Mouse (Mus musculus) intestine, embryonic 14.5 days (tissue): ENCODE data around the gene Cebpb. TPM values are rescaled to one million over a fixed set of nuclear protein-coding genes. Genes with fewer than 3 reads are reported as not detected.

Source experiments
- ATAC-seq: fragments of 200-750 bp; cut with Nextera tagmentation; replicated peaks from 2 replicates; pipeline ENCODE4 v1.8.0; 2017; ENCODE audit warnings: low read depth, moderate number of reproducible peaks, moderate TSS enrichment, moderate library complexity; ENCODE audit not compliant: low FRiP score, low TSS enrichment
- DNase-seq: peaks from one replicate; pipeline ENCODE4 v3.0.0-alpha.2; 2018; ENCODE audit warnings: low spot score
- H3K27ac ChIP-seq: fragments of 300-500 bp; sonication (generic); 2 replicates; pipeline ENCODE4 v1.5.1; 2014; ENCODE audit warnings: low read depth, mild to moderate bottlenecking, control low read depth
- H3K27me3 ChIP-seq: fragments of 300-500 bp; sonication (generic); replicated peaks from 2 replicates; pipeline ENCODE4 v1.6.1; 2014; ENCODE audit warnings: low read length, control low read depth; ENCODE audit not compliant: control insufficient read depth, insufficient read depth
- H3K36me3 ChIP-seq: fragments of 300-500 bp; sonication (generic); 2 replicates; pipeline ENCODE4 v1.6.1; 2014; ENCODE audit warnings: low read length, control low read depth; ENCODE audit not compliant: control insufficient read depth, insufficient read depth
- H3K4me1 ChIP-seq: fragments of 300-500 bp; sonication (generic); replicated peaks from 2 replicates; pipeline ENCODE4 v1.6.1; 2014; ENCODE audit warnings: low read length, control low read depth, mixed read lengths; ENCODE audit not compliant: control insufficient read depth, insufficient read depth
- H3K4me2 ChIP-seq: fragments of 300-500 bp; sonication (generic); 2 replicates; pipeline ENCODE4 v1.6.1; 2014; ENCODE audit warnings: low read length
- H3K4me3 ChIP-seq: fragments of 300-500 bp; sonication (generic); 2 replicates; pipeline ENCODE4 v1.5.1; 2014; ENCODE audit warnings: low read depth, low read length, control low read depth, mixed read lengths
- H3K9ac ChIP-seq: fragments of 300-500 bp; sonication (generic); 2 replicates; pipeline ENCODE4 v1.6.1; 2014; ENCODE audit warnings: mild to moderate bottlenecking, low read length
- H3K9me3 ChIP-seq: fragments of 300-500 bp; sonication (generic); 2 replicates; pipeline ENCODE4 v1.6.1; 2016; ENCODE audit warnings: low read length, control low read depth; ENCODE audit not compliant: control insufficient read depth
- WGBS: fragments of 180-500 bp; shearing (Covaris S2); extraction: QIAGEN DNeasy Blood & Tissue Kit; methylation state at CpG from one replicate; pipeline ENCODE4 v1.1.7; 2014; 5-methylcytosine and 5-hydroxymethylcytosine counted together
- polyA plus RNA-seq: library from polyadenylated mRNA; unstranded; fragments of >200 nt; fragmentation: Nextera tagmentation; extraction: Ambion mirVana; gene quantifications from 2 replicates; pipeline ENCODE4 v1.2.1, GENCODE M21; 2014

Cebpb gene
- polyA plus RNA-seq, 1 experiment from 2014 or later = 12.4 TPM

GRCm38 (mm10) chr2:167692831-167693230 lies 4.1 kb downstream of the Cebpb start:
- ATAC-seq (no peak), DNase-seq (no peak)
- 0 out of 2 replicates have a peak, but pooled peaks cover 2% of the 10 kb centered on the region for H3K27me3 ChIP-seq
- 67% methylated on average over 3 of the region's 3 CpGs for WGBS
- H3K4me1 ChIP-seq = peaks cover 16% of the 10 kb centered on the region
- no peak overlapping the region for H3K4me3 ChIP-seq
- no peak overlapping the region for H3K27ac ChIP-seq
- no peaks in the 10 kb centered on the region for H3K9me3 ChIP-seq
- H3K9ac ChIP-seq = no peak overlapping the region
- no peaks in the 10 kb centered on the region for H3K36me3 ChIP-seq
- H3K4me2 ChIP-seq = no peak overlapping the region

GRCm38 (mm10) chr2:167693540-167693939 lies 4.8 kb downstream of the Cebpb start:
- WGBS = 88% methylated on average over 2 of the region's 2 CpGs

GRCm38 (mm10) chr2:167694244-167694643 lies 5.5 kb downstream of the Cebpb start:
- Histone ChIP-seq H3K36me3 (no peaks in the 10 kb centered on the region), H3K4me2 (no peak overlapping the region)
- no peak for DNase-seq

More at GRCm38 (mm10) chr2:167693540-167693939, 4.8 kb downstream of the Cebpb start:
- Histone ChIP-seq H3K36me3 (no peaks in the 10 kb centered on the region), H3K4me2 (no peak overlapping the region), H3K9me3 (no peaks in the 10 kb centered on the region), H3K9ac (no peak overlapping the region), H3K4me1 (peaks cover 14% of the 10 kb centered on the region), H3K27ac (no peak overlapping the region), H3K4me3 (no peak overlapping the region), H3K27me3 (0 out of 2 replicates have a peak, but pooled peaks cover 2% of the 10 kb centered on the region)
- ATAC-seq (no peak), DNase-seq (no peak)

GRCm38 (mm10) chr2:167694963-167695362 lies 6.2 kb downstream of the Cebpb start:
- WGBS = 96% methylated on average over 7 of the region's 7 CpGs
- H3K4me1 ChIP-seq = peaks cover 14% of the 10 kb centered on the region
- H3K27me3 ChIP-seq = 0 out of 2 replicates have a peak, but pooled peaks cover 2% of the 10 kb centered on the region
- DNase-seq (no peak), ATAC-seq (no peak)
- no peaks in the 10 kb centered on the region for H3K36me3 ChIP-seq
- no peak overlapping the region for H3K4me2 ChIP-seq
- no peak overlapping the region for H3K9ac ChIP-seq
- H3K27ac ChIP-seq = no peak overlapping the region
- no peak overlapping the region for H3K4me3 ChIP-seq
- H3K9me3 ChIP-seq = no peaks in the 10 kb centered on the region

More at GRCm38 (mm10) chr2:167694244-167694643, 5.5 kb downstream of the Cebpb start:
- Histone ChIP-seq H3K27me3 (0 out of 2 replicates have a peak, but pooled peaks cover 2% of the 10 kb centered on the region), H3K4me1 (peaks cover 14% of the 10 kb centered on the region), H3K9ac (no peak overlapping the region), H3K27ac (no peak overlapping the region), H3K9me3 (no peaks in the 10 kb centered on the region), H3K4me3 (no peak overlapping the region)
- 93% methylated on average over 1 of the region's 1 CpGs for whole genome bisulfite sequencing
- ATAC-seq = no peak

- ATAC-seq (no peak), DNase-seq (no peak)
- Histone ChIP-seq H3K9me3 (no peaks in the 10 kb centered on the region), H3K36me3 (no peaks in the 10 kb centered on the region), H3K27ac (no peak overlapping the region), H3K9ac (no peak overlapping the region), H3K4me3 (no peak overlapping the region), H3K4me1 (peaks cover 11% of the 10 kb centered on the region), H3K4me2 (no peak overlapping the region), H3K27me3 (0 out of 2 replicates have a peak, but pooled peaks cover 2% of the 10 kb centered on the region)
- 86% methylated on average over 14 of the region's 14 CpGs for WGBS
Observed at GRCm38 (mm10) chr2:167695491-167695890, 6.8 kb downstream of the Cebpb start.

GRCm38 (mm10) chr2:167696143-167696542 lies 7.4 kb downstream of the Cebpb start:
- H3K36me3 ChIP-seq = no peaks in the 10 kb centered on the region
- no peak overlapping the region for H3K4me2 ChIP-seq
- no peak overlapping the region for H3K27ac ChIP-seq
- H3K9me3 ChIP-seq = no peaks in the 10 kb centered on the region
- peaks cover 5% of the 10 kb centered on the region; the same call in 1 of the 2 replicates for H3K4me1 ChIP-seq
- DNase-seq (no peak), ATAC-seq (no peak)
- no peak overlapping the region for H3K9ac ChIP-seq
- 80% methylated on average over 7 of the region's 7 CpGs for WGBS
- no peak overlapping the region for H3K4me3 ChIP-seq
- H3K27me3 ChIP-seq = no peaks in the 10 kb centered on the region

GRCm38 (mm10) chr2:167697902-167698301 lies 9.2 kb downstream of the Cebpb start:
- no peaks in the 10 kb centered on the region for H3K36me3 ChIP-seq
- no peak for DNase-seq
- no peaks in the 10 kb centered on the region for H3K9me3 ChIP-seq
- 45% methylated on average over 5 of the region's 5 CpGs for WGBS
- H3K4me2 ChIP-seq = no peak overlapping the region
- no peaks in the 10 kb centered on the region for H3K27me3 ChIP-seq
- H3K27ac ChIP-seq = no peak overlapping the region
- H3K4me1 ChIP-seq = peaks cover 5% of the 10 kb centered on the region; the same call in 1 of the 2 replicates
- H3K9ac ChIP-seq = no peak overlapping the region
- peak; percentile 63; the same call in 1 of the 2 replicates for ATAC-seq
- no peak overlapping the region for H3K4me3 ChIP-seq

GRCm38 (mm10) chr2:167700018-167700417 lies 11.3 kb downstream of the Cebpb start:
- H3K9ac ChIP-seq = no peak overlapping the region
- no peak for ATAC-seq
- WGBS = 81% methylated on average over 5 of the region's 5 CpGs

GRCm38 (mm10) chr2:167701472-167701871 lies 12.8 kb downstream of the Cebpb start:
- Histone ChIP-seq H3K4me2 (no peak overlapping the region), H3K4me3 (no peak overlapping the region), H3K27me3 (no peaks in the 10 kb centered on the region), H3K4me1 (peaks cover 5% of the 10 kb centered on the region; the same call in 1 of the 2 replicates), H3K9me3 (no peaks in the 10 kb centered on the region), H3K36me3 (no peaks in the 10 kb centered on the region), H3K27ac (no peak overlapping the region), H3K9ac (no peak overlapping the region)
- DNase-seq (no peak), ATAC-seq (no peak)
- WGBS = 72% methylated on average over 5 of the region's 5 CpGs

More at GRCm38 (mm10) chr2:167700018-167700417, 11.3 kb downstream of the Cebpb start:
- no peak for DNase-seq
- no peaks in the 10 kb centered on the region for H3K9me3 ChIP-seq
- no peak overlapping the region for H3K4me2 ChIP-seq
- no peaks in the 10 kb centered on the region for H3K36me3 ChIP-seq
- H3K27me3 ChIP-seq = no peaks in the 10 kb centered on the region
- H3K4me3 ChIP-seq = no peak overlapping the region
- H3K4me1 ChIP-seq = peaks cover 5% of the 10 kb centered on the region; the same call in 1 of the 2 replicates
- H3K27ac ChIP-seq = no peak overlapping the region
